Mouse (Mus musculus): Measurements from ENCODE around the gene Arntl. TPM values are rescaled to one million over a fixed set of nuclear protein-coding genes. Genes with fewer than 3 reads are reported as not detected.

The Arntl gene
- polyA plus RNA-seq, 1 experiment = 7.3 TPM

- no peak for DNase-seq
- H3K4me1 ChIP-seq (ENCODE audit: control insufficient read depth, insufficient read depth, low read length) = no peaks in the 10 kb centered on the region
- no peak overlapping the region for H3K27ac ChIP-seq (ENCODE audit: insufficient read depth, low read depth, low read length)
- H3K36me3 ChIP-seq (ENCODE audit: control insufficient read depth, insufficient read depth, low read length) = no peaks in the 10 kb centered on the region
- H3K4me3 ChIP-seq (ENCODE audit: insufficient read depth, low read depth, low read length) = no peak overlapping the region
- no peaks in the 10 kb centered on the region for H3K27me3 ChIP-seq (replicated peaks; ENCODE audit: control insufficient read depth, insufficient read depth, low read length)
- 90% methylated on average over 6 of the region's 6 CpGs for WGBS
- TF ChIP-seq CTCF (conservative IDR thresholded peaks at IDR 0.05; ENCODE audit: insufficient read depth, insufficient read length, low read depth, low read length) (no peak), POLR2A (IDR thresholded peaks at IDR 0.05; ENCODE audit: low read depth, low read length) (no peak)
Measured at GRCm38 (mm10) chr7:113178073-113178472, 29.2 kb upstream of the Arntl start.

GRCm38 (mm10) chr7:113183787-113184186 is 23.5 kb upstream of the Arntl start:
- 91% methylated on average over 8 of the region's 8 CpGs for WGBS
- no peak overlapping the region for H3K4me3 ChIP-seq (ENCODE audit: insufficient read depth, low read depth, low read length)
- H3K4me1 ChIP-seq (ENCODE audit: control insufficient read depth, insufficient read depth, low read length) = no peaks in the 10 kb centered on the region
- H3K27me3 ChIP-seq (replicated peaks; ENCODE audit: control insufficient read depth, insufficient read depth, low read length) = no peaks in the 10 kb centered on the region
- no peak for DNase-seq
- no peak for TF ChIP-seq POLR2A (IDR thresholded peaks at IDR 0.05; ENCODE audit: low read depth, low read length)
- TF ChIP-seq CTCF (conservative IDR thresholded peaks at IDR 0.05; ENCODE audit: insufficient read depth, insufficient read length, low read depth, low read length) = no peak
- H3K36me3 ChIP-seq (ENCODE audit: control insufficient read depth, insufficient read depth, low read length) = no peaks in the 10 kb centered on the region
- no peak overlapping the region for H3K27ac ChIP-seq (ENCODE audit: insufficient read depth, low read depth, low read length)

GRCm38 (mm10) chr7:113185056-113185455 is 22.2 kb upstream of the Arntl start:
- Histone ChIP-seq H3K27me3 (replicated peaks; ENCODE audit: control insufficient read depth, insufficient read depth, low read length) (no peaks in the 10 kb centered on the region), H3K4me1 (ENCODE audit: control insufficient read depth, insufficient read depth, low read length) (no peaks in the 10 kb centered on the region), H3K4me3 (ENCODE audit: insufficient read depth, low read depth, low read length) (no peak overlapping the region), H3K36me3 (ENCODE audit: control insufficient read depth, insufficient read depth, low read length) (no peaks in the 10 kb centered on the region), H3K27ac (ENCODE audit: insufficient read depth, low read depth, low read length) (no peak overlapping the region)
- TF ChIP-seq POLR2A (IDR thresholded peaks at IDR 0.05; ENCODE audit: low read depth, low read length) (no peak), CTCF (conservative IDR thresholded peaks at IDR 0.05; ENCODE audit: insufficient read depth, insufficient read length, low read depth, low read length) (no peak)
- no peak for DNase-seq

- H3K27ac ChIP-seq (ENCODE audit: insufficient read depth, low read depth, low read length) = peak overlapping the region; percentile 80
- no peaks in the 10 kb centered on the region for H3K36me3 ChIP-seq (ENCODE audit: control insufficient read depth, insufficient read depth, low read length)
- WGBS = 43% methylated on average over 10 of the region's 10 CpGs
- TF ChIP-seq POLR2A (IDR thresholded peaks at IDR 0.05; ENCODE audit: low read depth, low read length) = no peak
- TF ChIP-seq CTCF (conservative IDR thresholded peaks at IDR 0.05; ENCODE audit: insufficient read depth, insufficient read length, low read depth, low read length) = no peak
- DNase-seq = peak; percentile 77
- H3K4me3 ChIP-seq (ENCODE audit: insufficient read depth, low read depth, low read length) = no peak overlapping the region
- H3K4me1 ChIP-seq (ENCODE audit: control insufficient read depth, insufficient read depth, low read length) = no peaks in the 10 kb centered on the region
- H3K27me3 ChIP-seq (replicated peaks; ENCODE audit: control insufficient read depth, insufficient read depth, low read length) = no peaks in the 10 kb centered on the region
Measured at GRCm38 (mm10) chr7:113186041-113186800, 21.0 kb upstream of the Arntl start.

- Histone ChIP-seq H3K36me3 (ENCODE audit: control insufficient read depth, insufficient read depth, low read length) (no peaks in the 10 kb centered on the region), H3K27ac (ENCODE audit: insufficient read depth, low read depth, low read length) (no peak overlapping the region), H3K4me1 (ENCODE audit: control insufficient read depth, insufficient read depth, low read length) (no peaks in the 10 kb centered on the region), H3K4me3 (ENCODE audit: insufficient read depth, low read depth, low read length) (no peak overlapping the region), H3K27me3 (replicated peaks; ENCODE audit: control insufficient read depth, insufficient read depth, low read length) (no peaks in the 10 kb centered on the region)
- TF ChIP-seq CTCF (conservative IDR thresholded peaks at IDR 0.05; ENCODE audit: insufficient read depth, insufficient read length, low read depth, low read length) (no peak), POLR2A (IDR thresholded peaks at IDR 0.05; ENCODE audit: low read depth, low read length) (no peak)
- WGBS = 51% methylated on average over 2 of the region's 2 CpGs
- no peak for DNase-seq
Measured at GRCm38 (mm10) chr7:113188091-113188490, 19.2 kb upstream of the Arntl start.

GRCm38 (mm10) chr7:113188566-113188965 is 18.7 kb upstream of the Arntl start:
- no peaks in the 10 kb centered on the region for H3K27me3 ChIP-seq (replicated peaks; ENCODE audit: control insufficient read depth, insufficient read depth, low read length)
- WGBS = 54% methylated on average over 9 of the region's 9 CpGs

GRCm38 (mm10) chr7:113191787-113192186 is 15.5 kb upstream of the Arntl start:
- Histone ChIP-seq H3K27ac (ENCODE audit: insufficient read depth, low read depth, low read length) (no peak overlapping the region), H3K27me3 (replicated peaks; ENCODE audit: control insufficient read depth, insufficient read depth, low read length) (no peaks in the 10 kb centered on the region), H3K36me3 (ENCODE audit: control insufficient read depth, insufficient read depth, low read length) (no peaks in the 10 kb centered on the region), H3K4me3 (ENCODE audit: insufficient read depth, low read depth, low read length) (no peak overlapping the region), H3K4me1 (ENCODE audit: control insufficient read depth, insufficient read depth, low read length) (no peaks in the 10 kb centered on the region; the same call in 1 of the 2 replicates)
- 55% methylated on average over 1 of the region's 1 CpGs for WGBS
- DNase-seq = no peak
- TF ChIP-seq CTCF (conservative IDR thresholded peaks at IDR 0.05; ENCODE audit: insufficient read depth, insufficient read length, low read depth, low read length) (no peak), POLR2A (IDR thresholded peaks at IDR 0.05; ENCODE audit: low read depth, low read length) (no peak)

More at GRCm38 (mm10) chr7:113188566-113188965, 18.7 kb upstream of the Arntl start:
- TF ChIP-seq POLR2A (IDR thresholded peaks at IDR 0.05; ENCODE audit: low read depth, low read length) = no peak
- no peak for TF ChIP-seq CTCF (conservative IDR thresholded peaks at IDR 0.05; ENCODE audit: insufficient read depth, insufficient read length, low read depth, low read length)
- Histone ChIP-seq H3K36me3 (ENCODE audit: control insufficient read depth, insufficient read depth, low read length) (no peaks in the 10 kb centered on the region), H3K27ac (ENCODE audit: insufficient read depth, low read depth, low read length) (no peak overlapping the region), H3K4me3 (ENCODE audit: insufficient read depth, low read depth, low read length) (no peak overlapping the region), H3K4me1 (ENCODE audit: control insufficient read depth, insufficient read depth, low read length) (no peaks in the 10 kb centered on the region; the same call in 1 of the 2 replicates)
- no peak for DNase-seq
